Mouse (Mus musculus) cerebellum, postnatal 10 days (tissue): ENCODE results near the gene 4931408C20Rik.

Experiments
- DNase-seq, 2 experiments: peaks; one replicate each; pipeline ENCODE4 v3.0.0; 2021; ENCODE audit warnings: mixed read lengths in 2 of 2

The 4931408C20Rik gene

GRCm38 (mm10) chr1:26686842-26687760 is at the start of gene 4931408C20Rik:
TSS of gene 4931408C20Rik (minus strand) at chr1:26687460.
- DNase-seq: peak; percentile 17 to 20

- peak; percentile 2 to 5 for DNase-seq
Measured at GRCm38 (mm10) chr1:26687926-26688325, 666 bp upstream of the 4931408C20Rik start.

- DNase-seq: peak in 1 of 2 experiments; percentile 2
Measured at GRCm38 (mm10) chr1:26685952-26686693, 1.1 kb downstream of the 4931408C20Rik start.

GRCm38 (mm10) chr1:26685383-26685782 is 1.9 kb downstream of the 4931408C20Rik start:
- no peak for DNase-seq

GRCm38 (mm10) chr1:26649704-26650388 is 37.4 kb downstream of the 4931408C20Rik start:
- DNase-seq: peak; percentile 14 to 38

- DNase-seq: no peak
Measured at GRCm38 (mm10) chr1:26636051-26636450, 51.2 kb downstream of the 4931408C20Rik start.
